Mouse (Mus musculus): ENCODE measurements around the gene Uhmk1. TPM values are rescaled to one million over a fixed set of nuclear protein-coding genes. Genes with fewer than 3 reads are reported as not detected.

Uhmk1 gene
- total and polyA plus RNA-seq, 2 experiments, result 7.5 to 25.4 TPM

- no peak for DNase-seq (ENCODE audit: extremely low read depth, low read depth, low spot score)
- peaks cover 48% of the 10 kb centered on the region for H3K36me3 ChIP-seq (ENCODE audit: control insufficient read depth, insufficient read depth, low read length)
- peaks cover 6% of the 10 kb centered on the region; the same call in 1 of the 2 replicates for H3K4me1 ChIP-seq (ENCODE audit: control insufficient read depth, insufficient read depth, low read length)
- no peak overlapping the region for H3K27ac ChIP-seq (replicated peaks; ENCODE audit: insufficient read depth, low read depth, low read length)
- no peak for TF ChIP-seq CTCF (IDR thresholded peaks at IDR 0.05; ENCODE audit: low read depth, low read length)
- no peak for TF ChIP-seq POLR2A (IDR thresholded peaks at IDR 0.05; ENCODE audit: extremely low read depth, insufficient read depth, low read length)
- H3K27me3 ChIP-seq (ENCODE audit: control insufficient read depth, insufficient read depth, low read length), result no peaks in the 10 kb centered on the region
- no peak overlapping the region for H3K4me3 ChIP-seq (ENCODE audit: insufficient read depth, low read depth, low read length)
- H3K79me2 ChIP-seq (ENCODE audit: control insufficient read depth, insufficient read depth, low read length), result peaks cover 14% of the 10 kb centered on the region
- no peak overlapping the region for H3K9ac ChIP-seq (ENCODE audit: low read depth, low read length)
- 85% methylated on average over 3 of the region's 3 CpGs for WGBS
Measured at GRCm38 (mm10) chr1:170163398-170163943, 51.7 kb downstream of the Uhmk1 start.

GRCm38 (mm10) chr1:170161852-170162251 is 53.3 kb downstream of the Uhmk1 start:
- H3K9ac ChIP-seq (ENCODE audit: low read depth, low read length), result no peak overlapping the region
- H3K27me3 ChIP-seq (ENCODE audit: control insufficient read depth, insufficient read depth, low read length), result no peaks in the 10 kb centered on the region
- H3K27ac ChIP-seq (replicated peaks; ENCODE audit: insufficient read depth, low read depth, low read length), result peak overlapping the region; percentile 22
- no peak overlapping the region for H3K4me3 ChIP-seq (ENCODE audit: insufficient read depth, low read depth, low read length)
- peaks cover 8% of the 10 kb centered on the region for H3K79me2 ChIP-seq (ENCODE audit: control insufficient read depth, insufficient read depth, low read length)
- peaks cover 57% of the 10 kb centered on the region for H3K36me3 ChIP-seq (ENCODE audit: control insufficient read depth, insufficient read depth, low read length)
- DNase-seq (ENCODE audit: extremely low read depth, low read depth, low spot score), result peak; percentile 73
- 14% methylated on average over 6 of the region's 6 CpGs for WGBS
- peaks cover 6% of the 10 kb centered on the region; the same call in 1 of the 2 replicates for H3K4me1 ChIP-seq (ENCODE audit: control insufficient read depth, insufficient read depth, low read length)
- TF ChIP-seq POLR2A (IDR thresholded peaks at IDR 0.05; ENCODE audit: extremely low read depth, insufficient read depth, low read length) (no peak), CTCF (IDR thresholded peaks at IDR 0.05; ENCODE audit: low read depth, low read length) (no peak)

DNA sequence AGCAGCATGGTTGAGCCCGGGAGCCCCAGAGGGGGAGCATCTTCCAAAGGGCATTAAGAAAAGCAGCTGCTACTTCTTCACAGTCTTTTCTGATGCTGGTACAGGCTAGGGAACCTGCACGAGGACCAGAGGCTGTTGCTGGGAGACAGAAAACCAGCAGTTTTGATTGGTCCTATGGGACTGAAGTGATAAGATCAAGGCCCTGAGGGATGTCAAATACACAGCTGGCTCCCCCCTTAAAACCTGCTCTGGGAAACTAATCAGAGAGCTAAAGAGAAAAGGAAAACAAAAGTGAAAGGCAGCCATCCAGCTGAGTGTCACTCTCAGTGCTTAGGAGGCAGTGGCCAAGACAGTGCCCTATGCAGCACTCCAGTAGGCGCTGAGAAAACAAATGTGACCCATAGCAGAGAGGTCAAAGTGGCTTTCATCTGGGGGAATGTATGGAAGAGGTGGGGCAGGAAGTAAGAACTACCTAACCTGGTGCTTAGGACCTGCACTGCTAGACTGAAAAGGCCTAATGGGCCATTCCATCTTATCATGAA is 54.7 kb downstream of the Uhmk1 start:
- TF ChIP-seq POLR2A (IDR thresholded peaks at IDR 0.05; ENCODE audit: extremely low read depth, insufficient read depth, low read length), result no peak
- TF ChIP-seq CTCF (IDR thresholded peaks at IDR 0.05; ENCODE audit: low read depth, low read length), result no peak
- Histone ChIP-seq H3K4me3 (ENCODE audit: insufficient read depth, low read depth, low read length) (no peak overlapping the region), H3K9ac (ENCODE audit: low read depth, low read length) (no peak overlapping the region), H3K27ac (replicated peaks; ENCODE audit: insufficient read depth, low read depth, low read length) (no peak overlapping the region), H3K4me1 (ENCODE audit: control insufficient read depth, insufficient read depth, low read length) (peaks cover 6% of the 10 kb centered on the region; the same call in 1 of the 2 replicates), H3K79me2 (ENCODE audit: control insufficient read depth, insufficient read depth, low read length) (no peaks in the 10 kb centered on the region; the same call in 1 of the 2 replicates), H3K27me3 (ENCODE audit: control insufficient read depth, insufficient read depth, low read length) (no peaks in the 10 kb centered on the region), H3K36me3 (ENCODE audit: control insufficient read depth, insufficient read depth, low read length) (peaks cover 58% of the 10 kb centered on the region)
- DNase-seq (ENCODE audit: extremely low read depth, low read depth, low spot score), result no peak
- 81% methylated on average over 3 of the region's 3 CpGs for WGBS

DNA sequence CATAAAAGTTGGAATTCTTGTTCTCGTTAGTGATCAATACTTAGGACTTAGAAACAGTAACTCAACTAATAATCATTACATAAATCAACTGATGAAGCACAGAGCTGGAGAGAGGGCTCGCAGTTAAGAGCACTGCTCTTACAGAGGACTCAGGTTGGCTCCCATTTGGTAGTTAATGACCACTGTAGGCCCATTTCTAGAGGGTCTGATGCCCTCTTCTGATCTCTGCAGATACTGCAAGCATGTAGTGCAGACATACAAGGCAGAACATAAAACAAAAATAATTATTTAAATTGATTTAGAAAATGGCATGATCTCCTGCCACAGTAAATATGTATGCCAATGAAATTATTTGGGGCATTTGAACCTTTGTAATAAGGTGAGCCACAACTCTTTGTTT is 55.5 kb downstream of the Uhmk1 start:
- Histone ChIP-seq H3K27me3 (ENCODE audit: control insufficient read depth, insufficient read depth, low read length) (no peaks in the 10 kb centered on the region), H3K27ac (replicated peaks; ENCODE audit: insufficient read depth, low read depth, low read length) (no peak overlapping the region), H3K79me2 (ENCODE audit: control insufficient read depth, insufficient read depth, low read length) (no peaks in the 10 kb centered on the region; the same call in 1 of the 2 replicates), H3K9ac (ENCODE audit: low read depth, low read length) (no peak overlapping the region), H3K36me3 (ENCODE audit: control insufficient read depth, insufficient read depth, low read length) (peaks cover 54% of the 10 kb centered on the region), H3K4me1 (ENCODE audit: control insufficient read depth, insufficient read depth, low read length) (peaks cover 6% of the 10 kb centered on the region; the same call in 1 of the 2 replicates), H3K4me3 (ENCODE audit: insufficient read depth, low read depth, low read length) (no peak overlapping the region)
- TF ChIP-seq POLR2A (IDR thresholded peaks at IDR 0.05; ENCODE audit: extremely low read depth, insufficient read depth, low read length), result no peak
- TF ChIP-seq CTCF (IDR thresholded peaks at IDR 0.05; ENCODE audit: low read depth, low read length), result no peak
- no peak for DNase-seq (ENCODE audit: extremely low read depth, low read depth, low spot score)
- WGBS, result 89% methylated on average over 2 of the region's 2 CpGs

GRCm38 (mm10) chr1:170155761-170156160 is 59.4 kb downstream of the Uhmk1 start:
- peaks cover 52% of the 10 kb centered on the region for H3K36me3 ChIP-seq (ENCODE audit: control insufficient read depth, insufficient read depth, low read length)

GRCm38 (mm10) chr1:170155298-170155697 is 59.9 kb downstream of the Uhmk1 start:
- Histone ChIP-seq H3K9ac (ENCODE audit: low read depth, low read length) (no peak overlapping the region), H3K4me3 (ENCODE audit: insufficient read depth, low read depth, low read length) (no peak overlapping the region)

More at GRCm38 (mm10) chr1:170155761-170156160, 59.4 kb downstream of the Uhmk1 start:
- H3K79me2 ChIP-seq (ENCODE audit: control insufficient read depth, insufficient read depth, low read length), result no peaks in the 10 kb centered on the region; the same call in 1 of the 2 replicates
- no peak overlapping the region for H3K4me3 ChIP-seq (ENCODE audit: insufficient read depth, low read depth, low read length)
- no peaks in the 10 kb centered on the region for H3K4me1 ChIP-seq (ENCODE audit: control insufficient read depth, insufficient read depth, low read length)
- WGBS, result 97% methylated on average over 5 of the region's 5 CpGs
- DNase-seq (ENCODE audit: extremely low read depth, low read depth, low spot score), result no peak
- H3K27ac ChIP-seq (replicated peaks; ENCODE audit: insufficient read depth, low read depth, low read length), result no peak overlapping the region
- no peaks in the 10 kb centered on the region for H3K27me3 ChIP-seq (ENCODE audit: control insufficient read depth, insufficient read depth, low read length)
- H3K9ac ChIP-seq (ENCODE audit: low read depth, low read length), result no peak overlapping the region
- TF ChIP-seq CTCF (IDR thresholded peaks at IDR 0.05; ENCODE audit: low read depth, low read length), result no peak
- no peak for TF ChIP-seq POLR2A (IDR thresholded peaks at IDR 0.05; ENCODE audit: extremely low read depth, insufficient read depth, low read length)

More at GRCm38 (mm10) chr1:170155298-170155697, 59.9 kb downstream of the Uhmk1 start:
- DNase-seq (ENCODE audit: extremely low read depth, low read depth, low spot score), result no peak
- TF ChIP-seq CTCF (IDR thresholded peaks at IDR 0.05; ENCODE audit: low read depth, low read length), result peak; percentile 41
- no peak for TF ChIP-seq POLR2A (IDR thresholded peaks at IDR 0.05; ENCODE audit: extremely low read depth, insufficient read depth, low read length)
- no peaks in the 10 kb centered on the region for H3K27me3 ChIP-seq (ENCODE audit: control insufficient read depth, insufficient read depth, low read length)
- H3K79me2 ChIP-seq (ENCODE audit: control insufficient read depth, insufficient read depth, low read length), result no peaks in the 10 kb centered on the region; the same call in 1 of the 2 replicates
- WGBS, result 83% methylated on average over 2 of the region's 2 CpGs
- H3K4me1 ChIP-seq (ENCODE audit: control insufficient read depth, insufficient read depth, low read length), result no peaks in the 10 kb centered on the region
- peaks cover 48% of the 10 kb centered on the region for H3K36me3 ChIP-seq (ENCODE audit: control insufficient read depth, insufficient read depth, low read length)
- no peak overlapping the region for H3K27ac ChIP-seq (replicated peaks; ENCODE audit: insufficient read depth, low read depth, low read length)

Measured in liver, adult 2 months (tissue).